Mouse (Mus musculus): ENCODE data around the gene Psmf1. TPM values are rescaled to one million over a fixed set of nuclear protein-coding genes. Genes with fewer than 3 reads are reported as not detected.

The Psmf1 gene
- 49.9 and 50.9 TPM in 2 replicates for polyA plus RNA-seq (2015; fragmentation: Nextera tagmentation; extraction: Ambion mirVana)

- no peak within 1 kb of the TSS for H3K9ac ChIP-seq
- H3K4me1 ChIP-seq: peaks cover 25% of the 10 kb centered on the region
- ATAC-seq: no peak
- H3K4me2 ChIP-seq: no peak within 1 kb of the TSS
- H3K27ac ChIP-seq: no peak within 1 kb of the TSS
- H3K36me3 ChIP-seq (ENCODE audit: poor library complexity, severe bottlenecking): no peaks in the 10 kb centered on the region
- H3K4me3 ChIP-seq: no peak within 1 kb of the TSS
- H3K9me3 ChIP-seq (replicated peaks): no peaks in the 10 kb centered on the region
- H3K27me3 ChIP-seq: peaks cover 13% of the 10 kb centered on the region; the same call in 1 of the 2 replicates
These were observed at the start of gene Psmf1 for GRCm38 (mm10) chr2:151743845-151744244. Psmf1 (minus strand) TSS chr2:151744186.

GRCm38 (mm10) chr2:151791156-151791555 is 47.2 kb upstream of the Psmf1 start:
- no peaks in the 10 kb centered on the region for H3K4me1 ChIP-seq
- no peak overlapping the region for H3K9ac ChIP-seq
- no peak overlapping the region for H3K27ac ChIP-seq
- no peak overlapping the region for H3K4me2 ChIP-seq
- H3K4me3 ChIP-seq: no peak overlapping the region
- H3K9me3 ChIP-seq (replicated peaks): peaks cover 5% of the 10 kb centered on the region
- no peaks in the 10 kb centered on the region for H3K27me3 ChIP-seq
- no peak for ATAC-seq
- WGBS: 64% methylated on average over 5 of the region's 5 CpGs
- H3K36me3 ChIP-seq (ENCODE audit: poor library complexity, severe bottlenecking): no peaks in the 10 kb centered on the region

- 71% methylated on average over 7 of the region's 7 CpGs for WGBS
- ATAC-seq: no peak
- H3K4me2 ChIP-seq: no peak overlapping the region
- no peak overlapping the region for H3K4me3 ChIP-seq
- H3K36me3 ChIP-seq (ENCODE audit: poor library complexity, severe bottlenecking): no peaks in the 10 kb centered on the region
- no peaks in the 10 kb centered on the region for H3K27me3 ChIP-seq
- H3K4me1 ChIP-seq: no peaks in the 10 kb centered on the region
- no peak overlapping the region for H3K27ac ChIP-seq
- no peak overlapping the region for H3K9ac ChIP-seq
- peaks cover 5% of the 10 kb centered on the region for H3K9me3 ChIP-seq (replicated peaks)
These were observed 46.2 kb upstream of the Psmf1 start for GRCm38 (mm10) chr2:151790169-151790568.

- Histone ChIP-seq H3K4me2 (no peak overlapping the region), H3K9ac (no peak overlapping the region), H3K4me1 (no peaks in the 10 kb centered on the region), H3K9me3 (replicated peaks) (no peaks in the 10 kb centered on the region), H3K27me3 (no peaks in the 10 kb centered on the region), H3K27ac (no peak overlapping the region), H3K4me3 (no peak overlapping the region), H3K36me3 (ENCODE audit: poor library complexity, severe bottlenecking) (no peaks in the 10 kb centered on the region)
- no peak for ATAC-seq
- 85% methylated on average over 7 of the region's 7 CpGs for WGBS
These were observed 44.4 kb upstream of the Psmf1 start for GRCm38 (mm10) chr2:151788221-151788977.

- Histone ChIP-seq H3K4me2 (no peak overlapping the region), H3K9me3 (replicated peaks) (no peaks in the 10 kb centered on the region), H3K4me3 (no peak overlapping the region), H3K9ac (no peak overlapping the region), H3K4me1 (no peaks in the 10 kb centered on the region), H3K36me3 (ENCODE audit: poor library complexity, severe bottlenecking) (no peaks in the 10 kb centered on the region), H3K27ac (no peak overlapping the region), H3K27me3 (no peaks in the 10 kb centered on the region)
- WGBS: 89% methylated on average over 2 of the region's 2 CpGs
- no peak for ATAC-seq
These were observed 39.5 kb upstream of the Psmf1 start for GRCm38 (mm10) chr2:151783493-151783892.

- Histone ChIP-seq H3K36me3 (ENCODE audit: poor library complexity, severe bottlenecking) (no peaks in the 10 kb centered on the region), H3K4me2 (no peak overlapping the region), H3K4me1 (no peaks in the 10 kb centered on the region), H3K27me3 (no peaks in the 10 kb centered on the region), H3K9ac (no peak overlapping the region), H3K9me3 (replicated peaks) (no peaks in the 10 kb centered on the region), H3K27ac (no peak overlapping the region), H3K4me3 (no peak overlapping the region)
- no peak for ATAC-seq
- WGBS: 88% methylated on average over 3 of the region's 3 CpGs
These were observed 33.4 kb upstream of the Psmf1 start for GRCm38 (mm10) chr2:151777366-151777765.

- H3K9ac ChIP-seq: no peak overlapping the region
These were observed 29.5 kb upstream of the Psmf1 start for GRCm38 (mm10) chr2:151773476-151773875.

GRCm38 (mm10) chr2:151772169-151772568 is 28.2 kb upstream of the Psmf1 start:
- no peak overlapping the region for H3K27ac ChIP-seq
- 81% methylated on average over 4 of the region's 4 CpGs for WGBS
- H3K4me3 ChIP-seq: no peak overlapping the region
- H3K27me3 ChIP-seq: no peaks in the 10 kb centered on the region
- no peaks in the 10 kb centered on the region for H3K9me3 ChIP-seq (replicated peaks)
- no peak overlapping the region for H3K4me2 ChIP-seq
- no peak overlapping the region for H3K9ac ChIP-seq
- no peak for ATAC-seq
- no peaks in the 10 kb centered on the region for H3K36me3 ChIP-seq (ENCODE audit: poor library complexity, severe bottlenecking)
- H3K4me1 ChIP-seq: no peaks in the 10 kb centered on the region

More at GRCm38 (mm10) chr2:151773476-151773875, 29.5 kb upstream of the Psmf1 start:
- no peak for ATAC-seq
- no peak overlapping the region for H3K27ac ChIP-seq
- no peaks in the 10 kb centered on the region for H3K9me3 ChIP-seq (replicated peaks)
- 92% methylated on average over 8 of the region's 8 CpGs for WGBS
- H3K36me3 ChIP-seq (ENCODE audit: poor library complexity, severe bottlenecking): no peaks in the 10 kb centered on the region
- H3K4me1 ChIP-seq: no peaks in the 10 kb centered on the region
- H3K27me3 ChIP-seq: no peaks in the 10 kb centered on the region
- no peak overlapping the region for H3K4me3 ChIP-seq
- H3K4me2 ChIP-seq: no peak overlapping the region

GRCm38 (mm10) chr2:151764557-151764956 is 20.6 kb upstream of the Psmf1 start:
- no peak for ATAC-seq
- WGBS: 90% methylated on average over 2 of the region's 2 CpGs
- Histone ChIP-seq H3K4me1 (peaks cover 7% of the 10 kb centered on the region; the same call in 1 of the 2 replicates), H3K4me2 (no peak overlapping the region), H3K4me3 (no peak overlapping the region), H3K9me3 (replicated peaks) (no peaks in the 10 kb centered on the region), H3K27ac (no peak overlapping the region), H3K9ac (no peak overlapping the region), H3K27me3 (no peaks in the 10 kb centered on the region), H3K36me3 (ENCODE audit: poor library complexity, severe bottlenecking) (no peaks in the 10 kb centered on the region)

GRCm38 (mm10) chr2:151758806-151759353 is 14.9 kb upstream of the Psmf1 start:
- H3K9ac ChIP-seq: no peak overlapping the region
- no peaks in the 10 kb centered on the region for H3K36me3 ChIP-seq (ENCODE audit: poor library complexity, severe bottlenecking)
- H3K4me3 ChIP-seq: no peak overlapping the region
- ATAC-seq: no peak
- H3K27me3 ChIP-seq: no peaks in the 10 kb centered on the region
- no peak overlapping the region for H3K27ac ChIP-seq
- 48% methylated on average over 1 of the region's 1 CpGs for WGBS
- H3K4me2 ChIP-seq: no peak overlapping the region
- H3K9me3 ChIP-seq (replicated peaks): no peaks in the 10 kb centered on the region
- no peaks in the 10 kb centered on the region for H3K4me1 ChIP-seq

GRCm38 (mm10) chr2:151757451-151757850 is 13.5 kb upstream of the Psmf1 start:
- Histone ChIP-seq H3K4me2 (no peak overlapping the region), H3K27me3 (no peaks in the 10 kb centered on the region), H3K27ac (no peak overlapping the region), H3K4me3 (no peak overlapping the region), H3K9ac (no peak overlapping the region), H3K9me3 (replicated peaks) (no peaks in the 10 kb centered on the region), H3K4me1 (no peaks in the 10 kb centered on the region), H3K36me3 (ENCODE audit: poor library complexity, severe bottlenecking) (no peaks in the 10 kb centered on the region)
- WGBS: 76% methylated on average over 5 of the region's 5 CpGs
- no peak for ATAC-seq

GRCm38 (mm10) chr2:151756277-151757061 is 12.5 kb upstream of the Psmf1 start:
- no peaks in the 10 kb centered on the region for H3K4me1 ChIP-seq
- H3K36me3 ChIP-seq (ENCODE audit: poor library complexity, severe bottlenecking): no peaks in the 10 kb centered on the region
- no peak overlapping the region for H3K4me3 ChIP-seq
- H3K27me3 ChIP-seq: no peaks in the 10 kb centered on the region
- H3K4me2 ChIP-seq: no peak overlapping the region
- no peak for ATAC-seq
- WGBS: 56% methylated on average over 9 of the region's 9 CpGs
- H3K9ac ChIP-seq: no peak overlapping the region
- H3K27ac ChIP-seq: no peak overlapping the region
- H3K9me3 ChIP-seq (replicated peaks): no peaks in the 10 kb centered on the region

Data from forebrain, embryonic 13.5 days (tissue).